Mouse (Mus musculus): Measurements from ENCODE around the gene Tas2r135. TPM values are rescaled to one million over a fixed set of nuclear protein-coding genes. Genes with fewer than 3 reads are reported as not detected.

Gene Tas2r135
- polyA plus RNA-seq, 1 experiment = not detected

GRCm38 (mm10) chr6:42377280-42377679 lies 28.0 kb upstream of the Tas2r135 start:
- no peak overlapping the region for H3ac ChIP-seq (ENCODE audit: control insufficient read depth, insufficient read length)
- TF ChIP-seq TCF3 (IDR thresholded peaks at IDR 0.05; ENCODE audit: insufficient read length, low read depth) (no peak), POLR2AphosphoS2 (IDR thresholded peaks at IDR 0.05; ENCODE audit: insufficient read length, low read depth) (no peak), POLR2A (IDR thresholded peaks at IDR 0.05; ENCODE audit: insufficient read length, low read depth) (no peak), MYOG (IDR thresholded peaks at IDR 0.05; ENCODE audit: control insufficient read depth in 1 of 3, insufficient read depth in 1 of 3, insufficient read length in 2 of 3, low read depth in 2 of 3) (no peak), TCF12 (IDR thresholded peaks at IDR 0.05; ENCODE audit: insufficient read depth, poor library complexity, severe bottlenecking) (no peak), REST (IDR thresholded peaks at IDR 0.05; ENCODE audit: insufficient read depth, insufficient read length) (no peak), SRF (IDR thresholded peaks at IDR 0.05; ENCODE audit: control insufficient read depth, insufficient read length, low read depth) (no peak)
- H3K79me2 ChIP-seq (ENCODE audit: control insufficient read depth, insufficient read depth) = no peaks in the 10 kb centered on the region
- H3K4me3 ChIP-seq = no peak overlapping the region
- no peaks in the 10 kb centered on the region for H3K27me3 ChIP-seq (ENCODE audit: control insufficient read depth, insufficient read depth, insufficient read length)
- H3K4me2 ChIP-seq (ENCODE audit: low read depth) = no peak overlapping the region
- H3K36me3 ChIP-seq (ENCODE audit: control insufficient read depth, insufficient read depth) = peaks cover 4% of the 10 kb centered on the region

GRCm38 (mm10) chr6:42379551-42379950 lies 25.7 kb upstream of the Tas2r135 start:
- peaks cover 4% of the 10 kb centered on the region for H3K36me3 ChIP-seq (ENCODE audit: control insufficient read depth, insufficient read depth)
- H3K4me3 ChIP-seq = no peak overlapping the region
- H3K79me2 ChIP-seq (ENCODE audit: control insufficient read depth, insufficient read depth) = no peaks in the 10 kb centered on the region
- no peak overlapping the region for H3ac ChIP-seq (ENCODE audit: control insufficient read depth, insufficient read length)
- TF ChIP-seq TCF12 (IDR thresholded peaks at IDR 0.05; ENCODE audit: insufficient read depth, poor library complexity, severe bottlenecking) (no peak), REST (IDR thresholded peaks at IDR 0.05; ENCODE audit: insufficient read depth, insufficient read length) (no peak), MYOD1 (IDR thresholded peaks at IDR 0.05; ENCODE audit: control insufficient read depth in 1 of 3, insufficient read length in 2 of 3, low read depth in 2 of 3) (no peak), SRF (IDR thresholded peaks at IDR 0.05; ENCODE audit: control insufficient read depth, insufficient read length, low read depth) (no peak)
- H3K27me3 ChIP-seq (ENCODE audit: control insufficient read depth, insufficient read depth, insufficient read length) = no peaks in the 10 kb centered on the region
- H3K4me2 ChIP-seq (ENCODE audit: low read depth) = no peak overlapping the region

- no peak overlapping the region for H3K4me3 ChIP-seq
- H3K4me2 ChIP-seq (ENCODE audit: low read depth) = no peak overlapping the region
- no peaks in the 10 kb centered on the region for H3K79me2 ChIP-seq (ENCODE audit: control insufficient read depth, insufficient read depth)
- peaks cover 4% of the 10 kb centered on the region for H3K36me3 ChIP-seq (ENCODE audit: control insufficient read depth, insufficient read depth)
- no peaks in the 10 kb centered on the region for H3K27me3 ChIP-seq (ENCODE audit: control insufficient read depth, insufficient read depth, insufficient read length)
- TF ChIP-seq POLR2A (IDR thresholded peaks at IDR 0.05; ENCODE audit: insufficient read length, low read depth) = no peak
- TF ChIP-seq USF1 (IDR thresholded peaks at IDR 0.05; ENCODE audit: low read depth) = no peak
- no peak for TF ChIP-seq MAX (IDR thresholded peaks at IDR 0.05; ENCODE audit: low read depth)
- TF ChIP-seq E2F4 (IDR thresholded peaks at IDR 0.05; ENCODE audit: insufficient read depth) = no peak
- no peak for TF ChIP-seq TCF12 (IDR thresholded peaks at IDR 0.05; ENCODE audit: insufficient read depth, poor library complexity, severe bottlenecking)
- TF ChIP-seq SRF (IDR thresholded peaks at IDR 0.05; ENCODE audit: control insufficient read depth, insufficient read length, low read depth) = no peak
- no peak for TF ChIP-seq POLR2AphosphoS2 (IDR thresholded peaks at IDR 0.05; ENCODE audit: insufficient read length, low read depth)
- TF ChIP-seq MYOG (IDR thresholded peaks at IDR 0.05; ENCODE audit: control insufficient read depth in 1 of 3, insufficient read depth in 1 of 3, insufficient read length in 2 of 3, low read depth in 2 of 3) = no peak
- TF ChIP-seq MYOD1 (IDR thresholded peaks at IDR 0.05; ENCODE audit: control insufficient read depth in 1 of 3, insufficient read length in 2 of 3, low read depth in 2 of 3) = no peak
- TF ChIP-seq REST (IDR thresholded peaks at IDR 0.05; ENCODE audit: insufficient read depth, insufficient read length) = no peak
- no peak for TF ChIP-seq TCF3 (IDR thresholded peaks at IDR 0.05; ENCODE audit: insufficient read length, low read depth)
- TF ChIP-seq CEBPB (IDR thresholded peaks at IDR 0.05; ENCODE audit: insufficient read depth, poor library complexity, severe bottlenecking) = no peak
- no peak overlapping the region for H3ac ChIP-seq (ENCODE audit: control insufficient read depth, insufficient read length)
Measured at GRCm38 (mm10) chr6:42380416-42381144, 24.7 kb upstream of the Tas2r135 start.

GRCm38 (mm10) chr6:42381221-42381620 lies 24.0 kb upstream of the Tas2r135 start:
- Histone ChIP-seq H3K36me3 (ENCODE audit: control insufficient read depth, insufficient read depth) (peaks cover 4% of the 10 kb centered on the region), H3K27me3 (ENCODE audit: control insufficient read depth, insufficient read depth, insufficient read length) (no peaks in the 10 kb centered on the region), H3ac (ENCODE audit: control insufficient read depth, insufficient read length) (no peak overlapping the region), H3K79me2 (ENCODE audit: control insufficient read depth, insufficient read depth) (no peaks in the 10 kb centered on the region), H3K4me3 (no peak overlapping the region), H3K4me2 (ENCODE audit: low read depth) (peak overlapping the region; percentile 59)
- TF ChIP-seq E2F4 (IDR thresholded peaks at IDR 0.05; ENCODE audit: insufficient read depth) = no peak
- TF ChIP-seq REST (IDR thresholded peaks at IDR 0.05; ENCODE audit: insufficient read depth, insufficient read length) = no peak
- no peak for TF ChIP-seq TCF12 (IDR thresholded peaks at IDR 0.05; ENCODE audit: insufficient read depth, poor library complexity, severe bottlenecking)
- no peak for TF ChIP-seq MYOG (IDR thresholded peaks at IDR 0.05; ENCODE audit: control insufficient read depth in 1 of 3, insufficient read depth in 1 of 3, insufficient read length in 2 of 3, low read depth in 2 of 3)
- TF ChIP-seq USF1 (IDR thresholded peaks at IDR 0.05; ENCODE audit: low read depth) = no peak
- TF ChIP-seq CEBPB (IDR thresholded peaks at IDR 0.05; ENCODE audit: insufficient read depth, poor library complexity, severe bottlenecking) = no peak
- TF ChIP-seq POLR2AphosphoS2 (IDR thresholded peaks at IDR 0.05; ENCODE audit: insufficient read length, low read depth) = no peak
- TF ChIP-seq POLR2A (IDR thresholded peaks at IDR 0.05; ENCODE audit: insufficient read length, low read depth) = no peak
- TF ChIP-seq SRF (IDR thresholded peaks at IDR 0.05; ENCODE audit: control insufficient read depth, insufficient read length, low read depth) = no peak
- no peak for TF ChIP-seq TCF3 (IDR thresholded peaks at IDR 0.05; ENCODE audit: insufficient read length, low read depth)
- no peak for TF ChIP-seq MAX (IDR thresholded peaks at IDR 0.05; ENCODE audit: low read depth)
- TF ChIP-seq MYOD1 (IDR thresholded peaks at IDR 0.05; ENCODE audit: control insufficient read depth in 1 of 3, insufficient read length in 2 of 3, low read depth in 2 of 3) = no peak
